Mouse (Mus musculus): ENCODE measurements at regions not wholly inside any gene's neighbourhood (a gene's known extent, or its start where the extent isn't known, plus 50 kb on each side); places are given as distances from the start of the nearest gene placed in this dataset.
"Not testable (repeated sequence)": the region's sequence is repeated elsewhere in the genome, so short reads cannot be mapped to it uniquely, and the experiment has no call there.

DNA sequence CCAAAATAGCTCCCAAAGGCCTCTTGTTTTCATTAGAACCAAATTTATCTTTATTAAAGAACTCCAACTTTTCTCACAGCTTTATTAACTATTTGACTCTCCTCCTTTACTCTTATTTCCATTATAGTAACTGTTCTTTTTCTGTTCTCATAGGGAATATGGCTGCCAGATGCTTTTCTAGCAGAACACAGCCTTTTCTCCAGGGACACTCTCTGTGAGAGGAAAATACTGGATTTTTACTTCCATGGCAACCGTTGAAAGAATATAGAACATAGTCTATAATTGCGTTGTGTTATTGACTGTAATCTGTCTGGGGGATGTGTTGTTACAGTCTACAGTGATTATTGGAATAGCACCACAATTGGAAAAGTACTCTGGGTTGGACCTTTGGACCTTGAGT lies 87.1 kb upstream of the Gm5148 start:
- ATAC-seq (no peak), DNase-seq (no peak)
- no peaks in the 10 kb centered on the region for H3K27me3 ChIP-seq (ENCODE audit: insufficient read depth, low read length)
- no peak overlapping the region for H3K9ac ChIP-seq
- no peaks in the 10 kb centered on the region for H3K36me3 ChIP-seq (ENCODE audit: insufficient read depth)
- H3K4me2 ChIP-seq (ENCODE audit: low read depth), result no peak overlapping the region
- no peak overlapping the region for H3K27ac ChIP-seq (ENCODE audit: low read depth, low read length)
- no peak overlapping the region for H3K4me3 ChIP-seq (ENCODE audit: low read depth, low read length)
- WGBS, result 71% methylated on average over 2 of the region's 2 CpGs
- H3K4me1 ChIP-seq (ENCODE audit: insufficient read depth), result no peaks in the 10 kb centered on the region
- TF ChIP-seq CTCF (IDR thresholded peaks at IDR 0.05; ENCODE audit: low read depth), result no peak
- H3K9me3 ChIP-seq (ENCODE audit: low read length), result no peaks in the 10 kb centered on the region

DNA sequence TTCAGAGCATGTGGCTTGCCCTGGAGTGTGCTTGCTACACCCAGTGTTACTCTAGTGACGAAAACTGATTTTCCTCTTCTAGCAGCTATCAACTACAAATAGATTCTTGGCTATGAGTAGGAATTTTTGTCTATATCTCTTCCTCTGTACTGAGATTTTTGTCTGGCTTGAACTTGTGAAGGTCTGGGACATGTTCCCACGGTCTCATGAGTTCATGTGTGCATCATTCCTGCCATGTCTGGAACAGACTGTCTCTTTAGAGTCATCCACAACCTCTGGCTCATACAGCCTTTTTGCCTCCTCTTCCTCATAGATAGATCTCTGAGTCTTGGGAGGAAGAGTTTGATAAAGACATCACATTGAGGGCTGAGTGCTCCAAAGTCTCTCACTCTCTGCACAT lies 86.5 kb upstream of the Gm5148 start:
- H3K9ac ChIP-seq, result no peak overlapping the region
- 87% methylated on average over 2 of the region's 2 CpGs for WGBS
- TF ChIP-seq CTCF (IDR thresholded peaks at IDR 0.05; ENCODE audit: low read depth), result no peak
- no peak overlapping the region for H3K27ac ChIP-seq (ENCODE audit: low read depth, low read length)
- H3K36me3 ChIP-seq (ENCODE audit: insufficient read depth), result no peaks in the 10 kb centered on the region
- DNase-seq (no peak), ATAC-seq (no peak)
- H3K27me3 ChIP-seq (ENCODE audit: insufficient read depth, low read length), result no peaks in the 10 kb centered on the region
- no peak overlapping the region for H3K4me3 ChIP-seq (ENCODE audit: low read depth, low read length)
- no peaks in the 10 kb centered on the region; the same call in 1 of the 2 replicates for H3K4me1 ChIP-seq (ENCODE audit: insufficient read depth)
- H3K9me3 ChIP-seq (ENCODE audit: low read length), result no peaks in the 10 kb centered on the region
- no peak overlapping the region for H3K4me2 ChIP-seq (ENCODE audit: low read depth)

DNA sequence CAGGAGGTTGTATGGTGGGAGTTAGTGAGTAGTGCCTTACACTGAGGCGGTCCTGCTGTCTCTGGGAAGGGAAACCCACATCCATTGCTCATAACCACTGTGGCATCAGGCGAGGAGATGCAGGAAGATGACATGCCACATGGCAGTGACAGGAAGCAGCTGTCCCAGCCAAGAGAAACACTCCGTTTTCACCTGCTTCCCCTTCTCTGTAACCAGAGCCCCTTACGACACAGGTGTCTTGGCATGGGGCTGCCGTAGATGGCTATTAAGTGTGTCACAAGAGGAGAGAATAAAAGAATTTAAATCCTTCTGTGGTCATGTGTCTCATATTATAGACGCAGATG lies 81.5 kb upstream of the Gm5148 start:
- ATAC-seq, result 0 out of 2 replicates have a peak, but pooled peaks have one; percentile 18
- no peaks in the 10 kb centered on the region for H3K9me3 ChIP-seq (ENCODE audit: low read length)
- WGBS, result 67% methylated on average over 6 of the region's 6 CpGs

DNA sequence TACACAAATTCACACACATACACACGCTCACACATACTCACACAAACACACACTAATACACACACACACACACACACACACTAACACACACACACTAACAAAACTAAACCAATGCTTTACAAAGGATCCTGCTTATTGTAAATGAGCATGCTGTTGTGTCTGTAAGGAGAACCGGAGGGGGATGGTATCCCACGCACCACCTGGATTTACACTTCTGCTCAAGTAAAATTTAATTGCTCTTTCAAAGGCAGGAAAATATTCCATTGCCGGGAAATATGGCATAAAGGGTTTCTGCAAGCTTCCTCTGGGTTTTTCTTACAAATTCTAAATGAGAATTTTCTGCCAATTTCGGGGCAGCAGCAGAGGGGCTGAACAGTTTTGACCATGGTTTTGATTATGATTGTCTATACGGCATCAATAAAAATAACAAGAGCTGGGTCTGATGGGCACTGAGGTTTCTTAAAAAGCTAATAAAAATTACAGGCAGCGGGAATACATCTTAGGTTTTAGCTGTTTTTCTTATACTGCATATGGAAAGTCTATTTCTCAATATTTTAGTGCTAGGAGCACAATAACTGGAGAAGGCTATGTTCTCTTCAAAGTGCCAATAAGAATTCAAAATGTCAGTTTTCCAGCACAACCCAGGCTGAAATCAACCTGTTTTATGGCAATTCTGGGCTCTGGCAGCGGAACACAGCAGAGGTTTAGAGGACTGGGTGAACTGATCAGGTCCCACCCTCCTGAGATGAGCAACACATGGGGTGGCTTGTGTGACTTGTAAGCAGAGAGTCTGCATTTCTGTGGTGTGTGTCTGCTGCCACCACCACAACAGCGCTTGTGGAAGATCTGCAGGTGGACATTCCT lies 80.9 kb upstream of the Gm5148 start:
- Histone ChIP-seq H3K9me3 (ENCODE audit: low read length) (no peaks in the 10 kb centered on the region), H3K9ac (no peak overlapping the region), H3K36me3 (ENCODE audit: insufficient read depth) (no peaks in the 10 kb centered on the region), H3K4me2 (ENCODE audit: low read depth) (no peak overlapping the region), H3K27me3 (ENCODE audit: insufficient read depth, low read length) (no peaks in the 10 kb centered on the region), H3K4me3 (ENCODE audit: low read depth, low read length) (no peak overlapping the region), H3K27ac (ENCODE audit: low read depth, low read length) (no peak overlapping the region), H3K4me1 (ENCODE audit: insufficient read depth) (no peaks in the 10 kb centered on the region; the same call in 1 of the 2 replicates)
- 79% methylated on average over 9 of the region's 9 CpGs for WGBS
- TF ChIP-seq CTCF (IDR thresholded peaks at IDR 0.05; ENCODE audit: low read depth), result no peak
- DNase-seq, result peak; percentile 46
- ATAC-seq, result peak; percentile 32; the same call in 1 of the 2 replicates

More for the DNA sequence above, 81.5 kb upstream of the Gm5148 start:
- no peak overlapping the region for H3K4me2 ChIP-seq (ENCODE audit: low read depth)
- no peaks in the 10 kb centered on the region for H3K27me3 ChIP-seq (ENCODE audit: insufficient read depth, low read length)
- H3K9ac ChIP-seq, result no peak overlapping the region
- no peak overlapping the region for H3K27ac ChIP-seq (ENCODE audit: low read depth, low read length)
- H3K4me3 ChIP-seq (ENCODE audit: low read depth, low read length), result no peak overlapping the region
- H3K4me1 ChIP-seq (ENCODE audit: insufficient read depth), result no peaks in the 10 kb centered on the region; the same call in 1 of the 2 replicates
- H3K36me3 ChIP-seq (ENCODE audit: insufficient read depth), result no peaks in the 10 kb centered on the region
- TF ChIP-seq CTCF (IDR thresholded peaks at IDR 0.05; ENCODE audit: low read depth), result no peak
- no peak for DNase-seq

DNA sequence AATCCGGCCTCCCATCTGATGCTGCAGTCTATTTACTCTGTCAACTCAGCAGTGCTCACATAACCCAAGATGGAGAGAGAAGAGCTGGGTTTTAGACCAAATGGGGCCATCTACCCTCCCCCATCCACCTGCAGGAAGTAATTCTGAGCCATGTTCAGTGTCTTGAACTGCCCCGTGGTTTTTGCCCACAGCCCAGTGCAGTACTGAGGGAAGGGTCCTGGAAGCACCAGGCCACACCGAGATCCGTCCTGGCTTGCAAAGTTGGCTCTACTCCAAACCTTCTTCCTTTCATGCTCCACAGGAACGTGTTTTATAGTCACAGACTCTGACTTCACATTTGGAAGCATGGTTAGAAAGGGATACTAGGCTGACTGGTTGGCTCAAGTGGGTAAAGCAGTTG lies 80.0 kb upstream of the Gm5148 start:
- Histone ChIP-seq H3K4me3 (ENCODE audit: low read depth, low read length) (no peak overlapping the region), H3K9ac (no peak overlapping the region), H3K36me3 (ENCODE audit: insufficient read depth) (no peaks in the 10 kb centered on the region), H3K27ac (ENCODE audit: low read depth, low read length) (no peak overlapping the region), H3K27me3 (ENCODE audit: insufficient read depth, low read length) (no peaks in the 10 kb centered on the region), H3K4me1 (ENCODE audit: insufficient read depth) (no peaks in the 10 kb centered on the region; the same call in 1 of the 2 replicates), H3K9me3 (ENCODE audit: low read length) (no peaks in the 10 kb centered on the region), H3K4me2 (ENCODE audit: low read depth) (no peak overlapping the region)
- no peak for TF ChIP-seq CTCF (IDR thresholded peaks at IDR 0.05; ENCODE audit: low read depth)
- 46% methylated on average over 5 of the region's 5 CpGs for WGBS
- no peak for ATAC-seq
- no peak for DNase-seq

DNA sequence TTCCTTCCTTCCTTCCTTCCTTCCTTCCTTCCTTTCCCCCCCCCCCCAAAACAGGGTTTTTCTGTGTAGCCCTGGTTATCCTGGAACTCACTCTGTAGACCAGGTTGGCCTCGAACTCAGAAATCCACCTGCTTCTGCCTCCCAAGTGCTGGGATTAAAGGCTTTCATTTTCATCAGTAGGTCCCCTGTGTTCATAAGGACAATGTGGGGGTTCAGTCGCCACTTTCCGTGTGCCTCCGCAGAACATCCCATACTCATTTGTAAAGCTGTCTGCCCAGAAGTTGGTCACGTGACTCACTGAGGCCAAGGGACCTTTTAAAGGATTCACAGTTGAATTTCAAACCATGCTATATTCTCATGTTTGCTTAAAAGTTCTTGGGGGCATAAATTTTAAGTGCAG lies 79.5 kb upstream of the Gm5148 start:
- H3K4me3 ChIP-seq (ENCODE audit: low read depth, low read length); H3K4me1 ChIP-seq (ENCODE audit: insufficient read depth); H3K9ac ChIP-seq; DNase-seq; H3K9me3 ChIP-seq (ENCODE audit: low read length); H3K27me3 ChIP-seq (ENCODE audit: insufficient read depth, low read length); H3K4me2 ChIP-seq (ENCODE audit: low read depth); ATAC-seq; H3K36me3 ChIP-seq (ENCODE audit: insufficient read depth); H3K27ac ChIP-seq (ENCODE audit: low read depth, low read length): not testable (repeated sequence)
- 93% methylated on average over 5 of the region's 5 CpGs for WGBS

DNA sequence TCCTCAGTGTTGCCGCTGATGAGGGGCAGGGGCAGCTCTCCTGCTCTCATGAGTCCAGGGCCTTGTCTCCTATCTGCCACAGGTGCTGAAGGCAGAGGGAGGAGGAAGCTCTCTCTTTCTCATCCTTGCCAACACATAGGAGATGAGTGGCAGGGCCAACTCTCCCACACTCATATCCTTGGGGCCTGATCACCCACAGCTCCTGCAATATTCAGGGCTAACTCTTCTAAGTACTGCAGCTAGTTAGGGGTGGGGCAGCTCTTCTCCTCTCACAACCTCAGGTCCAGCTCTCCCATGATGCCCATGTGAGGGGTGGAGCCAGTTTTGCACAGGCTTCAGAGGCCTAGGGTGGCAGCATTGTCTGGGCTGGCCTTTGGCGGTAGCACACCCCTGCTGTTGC lies 77.3 kb upstream of the Gm5148 start:
- Histone ChIP-seq H3K9ac (no peak overlapping the region), H3K9me3 (ENCODE audit: low read length) (no peaks in the 10 kb centered on the region), H3K27ac (ENCODE audit: low read depth, low read length) (no peak overlapping the region), H3K36me3 (ENCODE audit: insufficient read depth) (no peaks in the 10 kb centered on the region), H3K4me3 (ENCODE audit: low read depth, low read length) (no peak overlapping the region), H3K4me2 (ENCODE audit: low read depth) (no peak overlapping the region), H3K4me1 (ENCODE audit: insufficient read depth) (no peaks in the 10 kb centered on the region; the same call in 1 of the 2 replicates), H3K27me3 (ENCODE audit: insufficient read depth, low read length) (no peaks in the 10 kb centered on the region)
- no peak for TF ChIP-seq CTCF (IDR thresholded peaks at IDR 0.05; ENCODE audit: low read depth)
- WGBS, result 98% methylated on average over 2 of the region's 2 CpGs
- ATAC-seq (no peak), DNase-seq (no peak)
